Mouse (Mus musculus) limb, embryonic 15.5 days (tissue): ENCODE data around the gene Tarsl2. TPM values are rescaled to one million over a fixed set of nuclear protein-coding genes. Genes with fewer than 3 reads are reported as not detected.

Source experiments
- ATAC-seq: fragments of 200-750 bp; cut with Nextera tagmentation; 2 replicates; pipeline ENCODE4 v1.8.0; 2017; ENCODE audit warnings: low read depth, moderate TSS enrichment; ENCODE audit not compliant: insufficient number of reproducible peaks, low FRiP score, low TSS enrichment
- H3K27ac ChIP-seq: fragments of 300-500 bp; sonication (generic); 2 replicates; pipeline ENCODE4 v1.5.1; 2015; ENCODE audit warnings: moderate library complexity, mild to moderate bottlenecking, inconsistent platforms
- H3K27me3 ChIP-seq: fragments of 300-500 bp; sonication (generic); 2 replicates; pipeline ENCODE4 v1.6.1; 2015; ENCODE audit warnings: inconsistent platforms
- H3K36me3 ChIP-seq: fragments of 300-500 bp; sonication (generic); 2 replicates; pipeline ENCODE4 v1.6.1; 2015; ENCODE audit warnings: inconsistent platforms
- H3K4me1 ChIP-seq: fragments of 300-500 bp; sonication (generic); 2 replicates; pipeline ENCODE4 v1.6.1; 2015; ENCODE audit warnings: inconsistent platforms
- H3K4me2 ChIP-seq: fragments of 300-500 bp; sonication (generic); 2 replicates; pipeline ENCODE4 v1.6.1; 2015; ENCODE audit warnings: mild to moderate bottlenecking, inconsistent platforms
- H3K4me3 ChIP-seq: fragments of 300-500 bp; sonication (generic); 2 replicates; pipeline ENCODE4 v1.5.1; 2015; ENCODE audit warnings: mild to moderate bottlenecking, inconsistent platforms
- H3K9ac ChIP-seq: fragments of 300-500 bp; sonication (generic); 2 replicates; pipeline ENCODE4 v1.6.1; 2015; ENCODE audit warnings: inconsistent platforms
- H3K9me3 ChIP-seq: fragments of 300-500 bp; sonication (generic); 2 replicates; pipeline ENCODE4 v1.6.1; 2016; ENCODE audit warnings: inconsistent platforms
- WGBS: fragments of 180-500 bp; shearing (Covaris S2); methylation state at CpG from one replicate; pipeline ENCODE4 v1.1.7; 2015; 5-methylcytosine and 5-hydroxymethylcytosine counted together
- polyA plus RNA-seq: library from polyadenylated mRNA; unstranded; fragments of >200 nt; fragmentation: Nextera tagmentation; extraction: Ambion mirVana; gene quantifications from 2 replicates; pipeline ENCODE4 v1.2.1, GENCODE M21; 2015

Tarsl2 gene
- polyA plus RNA-seq, 1 experiment from 2014 or later, result 8.9 TPM

DNA sequence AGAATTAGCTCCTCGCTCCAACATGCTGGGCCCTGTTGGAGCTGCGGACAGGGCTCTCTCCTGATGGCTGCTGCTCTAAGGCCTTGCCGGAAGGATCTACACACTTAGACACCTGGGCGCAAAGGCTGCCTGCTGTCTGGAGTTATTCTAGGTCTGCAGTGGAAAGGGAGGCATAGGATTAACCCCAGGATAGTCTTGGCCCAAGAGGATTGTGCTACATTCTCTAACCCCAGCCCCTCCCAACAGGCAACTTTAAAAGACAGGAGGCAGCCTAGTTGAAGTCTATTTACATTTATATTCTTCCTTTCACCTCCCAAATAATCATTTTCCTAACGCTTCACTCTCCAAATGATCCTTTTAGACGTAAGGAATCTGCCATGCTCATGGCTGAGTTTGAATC lies 8.9 kb upstream of the Tarsl2 start:
- H3K27me3 ChIP-seq, result no peaks in the 10 kb centered on the region
- no peak overlapping the region for H3K9ac ChIP-seq
- no peak for ATAC-seq
- no peak overlapping the region for H3K4me3 ChIP-seq
- H3K27ac ChIP-seq, result no peak overlapping the region
- WGBS, result 81% methylated on average over 6 of the region's 6 CpGs
- H3K9me3 ChIP-seq, result no peaks in the 10 kb centered on the region
- no peak overlapping the region for H3K4me2 ChIP-seq
- no peaks in the 10 kb centered on the region for H3K4me1 ChIP-seq
- no peaks in the 10 kb centered on the region for H3K36me3 ChIP-seq

- Histone ChIP-seq H3K27me3 (no peaks in the 10 kb centered on the region), H3K27ac (no peak overlapping the region), H3K4me3 (no peak overlapping the region), H3K4me1 (no peaks in the 10 kb centered on the region), H3K36me3 (no peaks in the 10 kb centered on the region), H3K4me2 (no peak overlapping the region), H3K9me3 (no peaks in the 10 kb centered on the region), H3K9ac (no peak overlapping the region)
- 67% methylated on average over 7 of the region's 7 CpGs for WGBS
- ATAC-seq, result no peak
These were observed 8.3 kb upstream of the Tarsl2 start for GRCm38 (mm10) chr7:65636356-65636880.

DNA sequence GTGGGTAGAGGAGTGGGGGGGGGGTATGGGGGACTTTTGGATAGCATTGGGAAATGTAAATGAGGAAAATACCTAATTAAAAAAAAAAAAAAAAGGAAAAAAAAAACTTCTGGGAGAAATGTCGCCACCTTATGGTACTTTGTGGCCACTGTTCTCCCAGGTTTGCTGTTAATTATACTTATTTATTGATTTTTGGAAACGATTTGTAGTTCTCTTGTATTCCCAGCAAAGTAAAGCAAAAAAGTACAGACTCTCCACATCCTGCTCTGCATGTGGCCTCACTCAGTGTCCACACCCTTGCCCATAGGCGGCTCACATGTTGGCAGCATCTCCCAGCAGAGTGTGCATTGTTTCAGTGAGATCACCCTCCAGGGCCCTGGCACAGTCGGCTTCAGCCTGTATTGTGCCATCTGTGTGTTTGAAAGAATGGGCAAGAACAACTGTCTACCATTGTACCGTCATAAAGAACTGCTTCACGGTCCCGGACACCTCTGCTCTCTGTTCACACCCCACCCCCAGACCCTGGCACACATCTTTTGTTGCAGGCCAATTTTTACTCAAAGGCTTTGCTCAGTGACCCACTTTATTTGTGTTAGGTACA lies 6.4 kb upstream of the Tarsl2 start:
- Histone ChIP-seq H3K36me3 (no peaks in the 10 kb centered on the region), H3K4me3 (no peak overlapping the region), H3K27me3 (no peaks in the 10 kb centered on the region; the same call in 1 of the 2 replicates), H3K4me2 (no peak overlapping the region), H3K9me3 (no peaks in the 10 kb centered on the region), H3K4me1 (no peaks in the 10 kb centered on the region), H3K9ac (no peak overlapping the region), H3K27ac (no peak overlapping the region)
- ATAC-seq, result no peak
- 63% methylated on average over 7 of the region's 7 CpGs for WGBS

- ATAC-seq, result no peak
- Histone ChIP-seq H3K4me1 (peaks cover 11% of the 10 kb centered on the region), H3K27me3 (no peaks in the 10 kb centered on the region; the same call in 1 of the 2 replicates), H3K9me3 (no peaks in the 10 kb centered on the region), H3K36me3 (no peaks in the 10 kb centered on the region), H3K27ac (no peak overlapping the region), H3K4me2 (no peak overlapping the region), H3K4me3 (no peak overlapping the region), H3K9ac (no peak overlapping the region)
- WGBS, result 56% methylated on average over 6 of the region's 6 CpGs
These were observed 4.8 kb upstream of the Tarsl2 start for GRCm38 (mm10) chr7:65639821-65640382.

DNA sequence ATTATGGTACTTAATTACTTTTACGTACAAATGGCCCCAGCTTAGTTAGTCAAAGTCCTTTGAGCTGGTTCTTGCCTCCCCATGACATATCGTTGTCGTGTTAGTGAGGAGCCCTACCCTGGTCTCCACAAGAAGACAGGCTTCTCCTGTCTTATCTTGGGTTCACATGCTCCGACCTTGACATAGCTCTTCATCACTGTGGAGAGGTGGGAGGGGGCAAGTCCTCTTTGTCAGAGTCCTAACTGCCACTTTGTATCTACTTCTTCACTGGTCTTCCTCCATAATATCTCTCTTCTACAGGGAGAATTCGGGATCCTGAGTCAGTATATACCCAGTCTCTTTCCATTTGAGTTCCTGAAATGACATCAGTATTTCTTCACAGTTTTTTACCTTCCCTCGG lies 4.0 kb upstream of the Tarsl2 start:
- WGBS, result 76% methylated on average over 6 of the region's 6 CpGs
- no peak for ATAC-seq
- H3K4me3 ChIP-seq, result no peak overlapping the region

GRCm38 (mm10) chr7:65642371-65643304 lies 2.1 kb upstream of the Tarsl2 start:
- Histone ChIP-seq H3K27ac (no peak overlapping the region), H3K4me1 (peaks cover 17% of the 10 kb centered on the region), H3K9me3 (no peaks in the 10 kb centered on the region), H3K4me2 (no peak overlapping the region), H3K36me3 (no peaks in the 10 kb centered on the region), H3K9ac (no peak overlapping the region), H3K4me3 (no peak overlapping the region), H3K27me3 (no peaks in the 10 kb centered on the region; the same call in 1 of the 2 replicates)
- no peak for ATAC-seq
- 69% methylated on average over 6 of the region's 6 CpGs for WGBS

More for the DNA sequence above, 4.0 kb upstream of the Tarsl2 start:
- no peak overlapping the region for H3K4me2 ChIP-seq
- H3K4me1 ChIP-seq, result peaks cover 17% of the 10 kb centered on the region
- no peaks in the 10 kb centered on the region for H3K36me3 ChIP-seq
- H3K27me3 ChIP-seq, result no peaks in the 10 kb centered on the region; the same call in 1 of the 2 replicates
- H3K9ac ChIP-seq, result no peak overlapping the region
- H3K27ac ChIP-seq, result no peak overlapping the region
- no peaks in the 10 kb centered on the region for H3K9me3 ChIP-seq

DNA sequence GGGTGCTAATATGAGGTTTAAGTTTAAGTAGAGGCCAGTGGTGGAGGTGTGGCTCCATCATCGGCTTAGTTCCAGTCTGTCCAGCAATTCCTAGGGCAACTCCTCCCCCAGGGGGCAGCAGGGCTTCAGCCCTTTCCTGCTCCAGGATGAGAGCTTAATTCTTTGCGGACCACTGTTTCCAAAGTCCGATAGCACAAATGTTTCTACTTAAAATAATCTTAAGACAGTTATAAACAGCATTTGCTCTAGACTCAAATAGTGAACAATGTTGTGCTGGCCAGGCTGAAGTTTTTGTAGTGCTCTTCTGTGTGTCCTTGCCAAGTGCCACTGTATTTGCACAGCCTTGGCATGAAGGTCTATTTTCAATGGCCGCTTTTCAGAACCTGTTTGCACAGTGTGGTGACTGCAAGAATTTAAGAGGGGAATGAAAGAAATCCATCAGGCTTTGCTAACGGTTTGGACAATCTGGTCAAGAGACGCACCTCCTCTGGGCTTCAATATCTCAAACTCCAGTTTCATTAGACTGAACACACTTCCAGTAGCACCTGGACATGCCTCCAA lies 757 bp upstream of the Tarsl2 start:
- H3K36me3 ChIP-seq, result peaks cover 5% of the 10 kb centered on the region

GRCm38 (mm10) chr7:65645996-65646395 lies 1.3 kb downstream of the Tarsl2 start:
- H3K4me2 ChIP-seq, result no peak overlapping the region
- H3K27me3 ChIP-seq, result no peaks in the 10 kb centered on the region; the same call in 1 of the 2 replicates
- peaks cover 13% of the 10 kb centered on the region for H3K36me3 ChIP-seq
- WGBS, result 83% methylated on average over 8 of the region's 8 CpGs
- H3K9ac ChIP-seq, result no peak overlapping the region
- no peak overlapping the region for H3K4me3 ChIP-seq
- H3K4me1 ChIP-seq, result peaks cover 17% of the 10 kb centered on the region
- no peak overlapping the region for H3K27ac ChIP-seq
- ATAC-seq, result no peak
- no peaks in the 10 kb centered on the region for H3K9me3 ChIP-seq

More for the DNA sequence above, 757 bp upstream of the Tarsl2 start:
- peak overlapping the region; percentile 70 for H3K4me3 ChIP-seq
- no peak overlapping the region for H3K27ac ChIP-seq
- no peaks in the 10 kb centered on the region; the same call in 1 of the 2 replicates for H3K27me3 ChIP-seq
- no peak for ATAC-seq
- peaks cover 17% of the 10 kb centered on the region for H3K4me1 ChIP-seq
- WGBS, result 26% methylated on average over 6 of the region's 6 CpGs
- H3K4me2 ChIP-seq, result peak overlapping the region; percentile 86
- no peak overlapping the region for H3K9ac ChIP-seq
- H3K9me3 ChIP-seq, result no peaks in the 10 kb centered on the region

DNA sequence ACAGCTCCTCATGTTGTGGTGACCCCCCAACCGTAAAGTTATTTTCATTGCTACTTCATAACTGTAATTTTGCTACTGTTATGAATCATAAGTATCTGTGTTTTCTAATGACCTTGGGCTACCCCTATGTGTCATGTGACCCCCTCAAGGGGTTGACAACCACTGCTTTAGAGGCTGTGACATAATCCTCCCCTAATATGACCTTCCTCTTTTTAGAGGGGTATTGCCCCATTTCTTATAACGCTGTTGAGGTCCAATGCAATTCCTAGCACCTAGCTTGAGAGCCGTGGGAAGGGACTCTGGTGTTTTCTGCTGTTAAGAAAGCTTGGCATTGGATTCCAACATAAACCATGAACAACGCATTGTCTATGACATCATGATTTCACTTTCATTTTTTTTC lies 6.0 kb downstream of the Tarsl2 start:
- WGBS, result 87% methylated on average over 4 of the region's 4 CpGs
- no peak overlapping the region for H3K27ac ChIP-seq

DNA sequence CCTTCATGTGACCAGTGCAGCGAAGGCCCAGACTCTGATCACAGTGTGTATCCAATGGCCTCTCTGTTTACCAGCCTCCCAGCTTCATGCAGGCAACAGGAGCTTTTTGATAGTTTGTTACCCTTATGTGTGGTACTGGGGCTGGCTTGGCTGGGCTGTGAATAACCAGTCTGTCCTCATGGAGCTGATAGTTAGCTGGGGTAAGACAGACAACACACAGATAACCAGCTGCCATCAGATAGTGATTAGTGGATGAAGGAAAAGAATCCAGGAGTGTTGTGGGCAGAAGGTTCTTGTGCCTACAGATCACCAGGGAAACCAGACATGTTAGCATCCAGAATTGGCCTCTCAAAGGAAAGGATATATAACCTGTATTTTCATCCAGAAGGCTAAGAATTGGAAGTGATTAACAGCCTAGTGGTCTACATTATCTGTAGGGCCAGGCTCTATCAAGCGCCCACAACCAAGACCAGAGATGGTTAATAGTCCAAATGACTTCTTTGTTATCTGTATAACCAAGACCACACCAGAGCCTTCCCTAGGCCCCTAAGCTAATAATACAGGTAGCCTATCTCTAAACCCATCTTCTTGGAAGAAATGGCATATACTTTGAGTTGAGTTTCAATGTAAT lies 12.9 kb downstream of the Tarsl2 start:
- no peaks in the 10 kb centered on the region for H3K4me1 ChIP-seq
- no peak overlapping the region for H3K27ac ChIP-seq
- H3K9ac ChIP-seq, result no peak overlapping the region
- no peaks in the 10 kb centered on the region for H3K27me3 ChIP-seq
- H3K4me3 ChIP-seq, result no peak overlapping the region
- 94% methylated on average over 2 of the region's 2 CpGs for WGBS
- ATAC-seq, result no peak
- no peaks in the 10 kb centered on the region for H3K9me3 ChIP-seq
- H3K4me2 ChIP-seq, result no peak overlapping the region
- peaks cover 21% of the 10 kb centered on the region; the same call in 1 of the 2 replicates for H3K36me3 ChIP-seq

More for the DNA sequence above, 6.0 kb downstream of the Tarsl2 start:
- no peak for ATAC-seq
- Histone ChIP-seq H3K27me3 (no peaks in the 10 kb centered on the region), H3K4me1 (no peaks in the 10 kb centered on the region), H3K9me3 (no peaks in the 10 kb centered on the region), H3K9ac (no peak overlapping the region), H3K4me3 (no peak overlapping the region), H3K36me3 (peaks cover 27% of the 10 kb centered on the region), H3K4me2 (no peak overlapping the region)

GRCm38 (mm10) chr7:65663225-65663790 lies 18.6 kb downstream of the Tarsl2 start:
- WGBS, result 80% methylated on average over 11 of the region's 11 CpGs
- Histone ChIP-seq H3K4me1 (no peaks in the 10 kb centered on the region), H3K9me3 (no peaks in the 10 kb centered on the region), H3K4me2 (no peak overlapping the region), H3K4me3 (no peak overlapping the region), H3K27ac (no peak overlapping the region), H3K36me3 (0 out of 2 replicates have a peak, but pooled peaks cover 9% of the 10 kb centered on the region), H3K9ac (no peak overlapping the region), H3K27me3 (no peaks in the 10 kb centered on the region)
- ATAC-seq, result no peak
